Mouse (Mus musculus) myocyte (in vitro differentiated cells): ENCODE measurements at regions not wholly inside any gene's neighbourhood (a gene's known extent, or its start where the extent isn't known, plus 50 kb on each side); places are given as distances from the start of the nearest gene placed in this dataset.

Experiments
- H3K27me3 ChIP-seq: one replicate; pipeline ENCODE4 v1.6.1; 2011; ENCODE audit not compliant: control insufficient read depth, insufficient read depth, insufficient read length
- H3K36me3 ChIP-seq: one replicate; pipeline ENCODE4 v1.6.1; 2011; ENCODE audit not compliant: control insufficient read depth, insufficient read depth
- H3K4me2 ChIP-seq: one replicate; pipeline ENCODE4 v1.6.1; 2011; ENCODE audit warnings: low read depth, control low read depth
- H3K4me3 ChIP-seq: one replicate; pipeline ENCODE4 v1.5.1; 2011; ENCODE audit warnings: mild to moderate bottlenecking, control low read depth, moderate library complexity
- H3K79me2 ChIP-seq: one replicate; pipeline ENCODE4 v1.6.1; 2011; ENCODE audit not compliant: control insufficient read depth, insufficient read depth
- H3ac ChIP-seq: one replicate; pipeline ENCODE4 v1.6.1; 2011; ENCODE audit not compliant: control insufficient read depth, insufficient read length
- CEBPB ChIP-seq: IDR thresholded peaks from 2 replicates; pipeline ENCODE4 v1.6.1; 2011; ENCODE audit warnings: mild to moderate bottlenecking, moderate library complexity; ENCODE audit not compliant: poor library complexity, insufficient read depth, severe bottlenecking
- E2F4 ChIP-seq: IDR thresholded peaks from one replicate; pipeline ENCODE4 v1.6.1; 2011; ENCODE audit warnings: mild to moderate bottlenecking, control low read depth, moderate library complexity; ENCODE audit not compliant: insufficient read depth
- MAX ChIP-seq: IDR thresholded peaks from one replicate; pipeline ENCODE4 v1.6.1; 2011; ENCODE audit warnings: low read depth, mild to moderate bottlenecking, control low read depth
- MYOD1 ChIP-seq, 3 experiments: IDR thresholded peaks; one replicate each; pipeline ENCODE4 v1.6.1; 2011; ENCODE audit warnings: control low read depth in 2 of 3, low read depth in 2 of 3, mild to moderate bottlenecking in 2 of 3, moderate library complexity in 1 of 3; ENCODE audit not compliant: insufficient read length in 2 of 3, control insufficient read depth in 1 of 3
- MYOG ChIP-seq, 3 experiments: IDR thresholded peaks; one replicate each; pipeline ENCODE4 v1.6.1; 2011; ENCODE audit warnings: control low read depth in 2 of 3, low read depth in 2 of 3, mild to moderate bottlenecking in 2 of 3; ENCODE audit not compliant: insufficient read length in 2 of 3, control insufficient read depth in 1 of 3, insufficient read depth in 1 of 3
- POLR2A ChIP-seq: IDR thresholded peaks from one replicate; pipeline ENCODE4 v1.6.1; 2011; ENCODE audit warnings: low read depth, mild to moderate bottlenecking, control low read depth, moderate library complexity; ENCODE audit not compliant: insufficient read length
- POLR2AphosphoS2 ChIP-seq: IDR thresholded peaks from one replicate; pipeline ENCODE4 v1.6.1; 2011; ENCODE audit warnings: low read depth, control low read depth; ENCODE audit not compliant: insufficient read length
- REST ChIP-seq: IDR thresholded peaks from one replicate; pipeline ENCODE4 v1.6.1; 2011; ENCODE audit warnings: mild to moderate bottlenecking, control low read depth, moderate library complexity; ENCODE audit not compliant: insufficient read depth, insufficient read length
- SRF ChIP-seq: IDR thresholded peaks from one replicate; pipeline ENCODE4 v1.6.1; 2011; ENCODE audit warnings: low read depth; ENCODE audit not compliant: control insufficient read depth, insufficient read length
- TCF12 ChIP-seq: IDR thresholded peaks from one replicate; pipeline ENCODE4 v1.6.1; 2011; ENCODE audit warnings: mild to moderate bottlenecking, control low read depth; ENCODE audit not compliant: poor library complexity, insufficient read depth, severe bottlenecking
- TCF3 ChIP-seq: IDR thresholded peaks from one replicate; pipeline ENCODE4 v1.6.1; 2011; ENCODE audit warnings: low read depth, control low read depth; ENCODE audit not compliant: insufficient read length
- USF1 ChIP-seq: IDR thresholded peaks from one replicate; pipeline ENCODE4 v1.6.1; 2011; ENCODE audit warnings: low read depth, mild to moderate bottlenecking, control low read depth, moderate library complexity

GRCm38 (mm10) chr16:91980482-91980881, 77.6 kb upstream of the Mrps6 start:
- H3ac ChIP-seq = no peak overlapping the region
- no peaks in the 10 kb centered on the region for H3K79me2 ChIP-seq
- no peaks in the 10 kb centered on the region for H3K27me3 ChIP-seq
- H3K36me3 ChIP-seq = no peaks in the 10 kb centered on the region
- TF ChIP-seq MYOG (IDR thresholded peaks at IDR 0.05; ENCODE audit: control insufficient read depth in 1 of 3, insufficient read depth in 1 of 3, insufficient read length in 2 of 3, low read depth in 2 of 3) (no peak), MYOD1 (IDR thresholded peaks at IDR 0.05; ENCODE audit: control insufficient read depth in 1 of 3, insufficient read length in 2 of 3, low read depth in 2 of 3) (no peak), POLR2A (no peak), POLR2AphosphoS2 (no peak), SRF (no peak), CEBPB (no peak), TCF3 (no peak), REST (no peak), USF1 (no peak), TCF12 (no peak), E2F4 (no peak), MAX (no peak)
- no peak overlapping the region for H3K4me3 ChIP-seq
- no peak overlapping the region for H3K4me2 ChIP-seq

- Histone ChIP-seq H3K4me2 (no peak overlapping the region), H3K36me3 (no peaks in the 10 kb centered on the region), H3K79me2 (no peaks in the 10 kb centered on the region), H3K4me3 (no peak overlapping the region), H3K27me3 (no peaks in the 10 kb centered on the region), H3ac (no peak overlapping the region)
- no peak for TF ChIP-seq POLR2A
- no peak for TF ChIP-seq CEBPB
- no peak for TF ChIP-seq E2F4
These were observed 72.9 kb upstream of the Mrps6 start for GRCm38 (mm10) chr16:91985211-91985610.

GRCm38 (mm10) chr16:91989332-91989731, 68.7 kb upstream of the Mrps6 start:
- no peaks in the 10 kb centered on the region for H3K36me3 ChIP-seq
- H3K4me3 ChIP-seq = no peak overlapping the region
- TF ChIP-seq TCF12 = no peak
- no peaks in the 10 kb centered on the region for H3K27me3 ChIP-seq
- no peak overlapping the region for H3ac ChIP-seq
- no peak overlapping the region for H3K4me2 ChIP-seq
- no peaks in the 10 kb centered on the region for H3K79me2 ChIP-seq

GRCm38 (mm10) chr16:91995459-91996190, 62.4 kb upstream of the Mrps6 start:
- Histone ChIP-seq H3K36me3 (no peaks in the 10 kb centered on the region), H3K79me2 (no peaks in the 10 kb centered on the region), H3K27me3 (no peaks in the 10 kb centered on the region), H3K4me2 (peak overlapping the region; percentile 69), H3ac (no peak overlapping the region), H3K4me3 (peak overlapping the region; percentile 3)
- peak; percentile 97 for TF ChIP-seq USF1
- TF ChIP-seq E2F4 = no peak

GRCm38 (mm10) chr16:92007351-92007750, 50.7 kb upstream of the Mrps6 start:
- no peaks in the 10 kb centered on the region for H3K79me2 ChIP-seq
- no peak overlapping the region for H3ac ChIP-seq
- no peak for TF ChIP-seq USF1
- no peak for TF ChIP-seq REST
- no peak for TF ChIP-seq POLR2A
- TF ChIP-seq SRF = no peak
- no peak for TF ChIP-seq TCF3
- TF ChIP-seq TCF12 = no peak
- no peak for TF ChIP-seq MYOG (IDR thresholded peaks at IDR 0.05; ENCODE audit: control insufficient read depth in 1 of 3, insufficient read depth in 1 of 3, insufficient read length in 2 of 3, low read depth in 2 of 3)
- TF ChIP-seq MYOD1 (IDR thresholded peaks at IDR 0.05; ENCODE audit: control insufficient read depth in 1 of 3, insufficient read length in 2 of 3, low read depth in 2 of 3) = no peak
- TF ChIP-seq MAX = no peak
- no peak for TF ChIP-seq E2F4
- TF ChIP-seq POLR2AphosphoS2 = no peak
- no peak overlapping the region for H3K4me2 ChIP-seq
- H3K36me3 ChIP-seq = no peaks in the 10 kb centered on the region
- no peaks in the 10 kb centered on the region for H3K27me3 ChIP-seq
- no peak overlapping the region for H3K4me3 ChIP-seq
